Mouse (Mus musculus) cerebellum, adult 2 months (tissue): ENCODE results near the gene Ciart.

Experiments
- CTCF ChIP-seq: fragments of 200-500 bp; IDR thresholded peaks from 2 replicates; pipeline ENCODE4 v1.5.1; 2011; ENCODE audit warnings: low read depth, mild to moderate bottlenecking, control low read depth, low read length, moderate library complexity, borderline replicate concordance; ENCODE audit not compliant: insufficient read depth
- POLR2A ChIP-seq: fragments of 200-500 bp; IDR thresholded peaks from 2 replicates; pipeline ENCODE4 v1.6.1; 2011; ENCODE audit warnings: low read length, control low read depth, borderline replicate concordance; ENCODE audit not compliant: insufficient read depth

DNA sequence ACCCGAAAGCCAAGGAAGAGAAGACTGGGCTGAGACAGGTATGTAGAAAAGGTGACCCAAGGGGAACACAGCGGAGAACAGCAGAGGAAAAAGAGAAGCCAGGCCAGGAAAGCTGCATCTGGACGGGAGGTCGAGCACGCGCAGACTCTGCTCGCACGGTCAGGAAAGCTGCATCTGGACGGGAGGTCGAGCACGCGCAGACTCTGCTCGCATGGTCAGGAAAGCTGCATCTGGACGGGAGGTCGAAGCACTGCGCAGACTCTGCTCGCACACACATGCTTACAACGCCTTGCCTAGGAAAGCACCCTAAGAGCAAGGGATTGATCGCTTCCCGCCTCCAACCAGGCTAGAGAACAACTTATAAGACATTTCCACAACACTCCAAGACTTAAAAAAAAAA is 16.5 kb downstream of the Ciart start:
- TF ChIP-seq POLR2A (no peak), CTCF (no peak)
